In the genomic region with DNA sequence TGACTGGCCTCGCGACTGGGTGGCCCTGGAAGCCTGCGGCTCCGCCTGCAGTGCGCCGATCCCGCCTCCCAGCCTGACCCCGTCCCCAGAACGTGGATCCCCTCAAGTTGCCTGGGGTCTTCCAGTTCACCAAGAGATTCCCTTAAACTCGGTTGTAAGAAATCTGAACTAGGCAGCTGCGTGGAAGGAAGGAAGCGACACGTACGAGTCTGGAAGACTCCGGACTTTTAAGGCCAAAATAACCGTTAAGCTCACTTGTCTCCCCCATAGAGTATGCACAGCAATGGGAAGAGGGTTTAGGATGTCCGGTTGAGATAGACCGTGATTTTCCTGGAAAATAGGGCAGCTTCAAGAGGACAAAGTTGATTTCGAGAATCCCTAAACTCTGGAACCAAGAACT, we compare ENCODE assay signal across 8 mouse cellular contexts. TPM values are rescaled to one million over a fixed set of nuclear protein-coding genes. Genes with fewer than 3 reads are reported as not detected.
DNase-seq lines count a peak whose midpoint lies in the region; ATAC-seq and TF ChIP-seq lines count a peak whose summit lies in the region.

No protein-coding gene starts in this region.

- peak overlapping the region; percentile 82 for H3K9ac ChIP-seq in heart, embryonic 15.5 days
- H3K9ac ChIP-seq in ES-E14 (ENCODE audit: insufficient read depth, low read depth, low read length, poor library complexity, severe bottlenecking): peak overlapping the region; percentile 96
- peak overlapping the region; percentile 87 for H3K9ac ChIP-seq in forebrain, postnatal 0 days

- H3K4me2 ChIP-seq in heart, embryonic 15.5 days: peak overlapping the region; percentile 96
- peak overlapping the region; percentile 98 for H3K4me2 ChIP-seq in forebrain, postnatal 0 days (ENCODE audit: low read depth)

- H3K27me3 ChIP-seq in heart, embryonic 15.5 days: peaks cover 3% of the 10 kb centered on the region; the same call in 1 of the 2 replicates
- H3K27me3 ChIP-seq in forebrain, postnatal 0 days (ENCODE audit: insufficient read depth, low read length): no peaks in the 10 kb centered on the region
- H3K27me3 ChIP-seq in midbrain, embryonic 10.5 days (ENCODE audit: low read depth, poor library complexity, severe bottlenecking): no peaks in the 10 kb centered on the region

- peak overlapping the region; percentile 98 for H3K27ac ChIP-seq in heart, embryonic 15.5 days
- peak overlapping the region; percentile 47; the same call in 1 of the 2 replicates for H3K27ac ChIP-seq in ES-E14 (ENCODE audit: insufficient read depth, low read depth, low read length, poor library complexity, severe bottlenecking)
- peak overlapping the region; percentile 99 for H3K27ac ChIP-seq in forebrain, postnatal 0 days (ENCODE audit: low read depth, low read length)
- H3K27ac ChIP-seq in midbrain, embryonic 10.5 days (replicated peaks): peak overlapping the region; percentile 98

- no peaks in the 10 kb centered on the region for H3K36me3 ChIP-seq in heart, embryonic 15.5 days
- H3K36me3 ChIP-seq in ES-E14 (ENCODE audit: control insufficient read depth, insufficient read depth, low read length, poor library complexity, severe bottlenecking): no peaks in the 10 kb centered on the region
- H3K36me3 ChIP-seq in forebrain, postnatal 0 days (ENCODE audit: insufficient read depth): no peaks in the 10 kb centered on the region
- H3K36me3 ChIP-seq in midbrain, embryonic 10.5 days: no peaks in the 10 kb centered on the region

- H3K9me3 ChIP-seq in heart, embryonic 15.5 days (replicated peaks): no peaks in the 10 kb centered on the region
- no peaks in the 10 kb centered on the region for H3K9me3 ChIP-seq in ES-E14 (ENCODE audit: control insufficient read depth, insufficient read depth, low read depth, low read length)
- no peaks in the 10 kb centered on the region for H3K9me3 ChIP-seq in forebrain, postnatal 0 days (ENCODE audit: low read length)
- H3K9me3 ChIP-seq in midbrain, embryonic 10.5 days (replicated peaks): no peaks in the 10 kb centered on the region

- peaks cover 51% of the 10 kb centered on the region for H3K4me1 ChIP-seq in heart, embryonic 15.5 days (replicated peaks)
- peaks cover 15 to 25% of the 10 kb centered on the region in 2 experiments for H3K4me1 ChIP-seq in ES-E14 (ENCODE audit: control insufficient read depth in 2 of 2, insufficient read depth in 2 of 2, low read length in 2 of 2, poor library complexity in 1 of 2)
- H3K4me1 ChIP-seq in forebrain, postnatal 0 days (ENCODE audit: insufficient read depth): peaks cover 25% of the 10 kb centered on the region
- peaks cover 81% of the 10 kb centered on the region for H3K4me1 ChIP-seq in midbrain, embryonic 10.5 days

- ATAC-seq in heart, embryonic 15.5 days (replicated peaks; ENCODE audit: insufficient number of reproducible peaks, insufficient read depth, low FRiP score, low read depth): no peak
- no peak for ATAC-seq in forebrain, postnatal 0 days

- no peak for DNase-seq in heart, postnatal 36 days
- no peak for DNase-seq in ES-E14 (ENCODE audit: low read depth, low spot score)
- DNase-seq in forebrain, postnatal 0 days: no peak
- DNase-seq in midbrain, embryonic 10.5 days (ENCODE audit: low spot score): no peak
- no peak for DNase-seq in thymus, postnatal 10 days (ENCODE audit: low spot score in 2 of 2)
- no peak for DNase-seq in frontal cortex, adult 2 months (ENCODE audit: extremely low spot score in 1 of 2, low spot score in 1 of 2)
- no peak for DNase-seq in urinary bladder, postnatal 14 days (ENCODE audit: low spot score)

- 2% methylated on average over 19 of the region's 19 CpGs for WGBS in heart, embryonic 15.5 days
- 4% methylated on average over 19 of the region's 19 CpGs for WGBS in forebrain, postnatal 0 days
- WGBS in midbrain, embryonic 10.5 days: 5% methylated on average over 19 of the region's 19 CpGs

- in situ Hi-C loops in ES-E14 (cut with MboI; ENCODE audit: low sequenced_read_pairs in 2 of 2, unreplicated experiment in 2 of 2): no loop called here

- intact Hi-C loops in heart, postnatal 36 days (cut with DNase I): loop anchor here (2.0 kb wide), 1 partner anchor 23 kb away; the partner anchor contains the start of gene Notch4

- peak overlapping the region; percentile 78 for H3K4me3 ChIP-seq in heart, embryonic 15.5 days
- peak overlapping the region; percentile 91 to 95 for H3K4me3 ChIP-seq in ES-E14 (ENCODE audit: insufficient read depth in 1 of 2, low read depth in 1 of 2, low read length in 2 of 2, poor library complexity in 1 of 2, severe bottlenecking in 1 of 2)
- H3K4me3 ChIP-seq in forebrain, postnatal 0 days (ENCODE audit: low read depth, low read length): peak overlapping the region; percentile 69
- peak overlapping the region; percentile 96 for H3K4me3 ChIP-seq in midbrain, embryonic 10.5 days

- TF ChIP-seq CTCF in forebrain, postnatal 0 days (IDR thresholded peaks at IDR 0.05; ENCODE audit: low read depth): no peak

TF ChIP-seq in ES-E14, 5 proteins besides CTCF, POLR2A, EP300 and RAD21:
- TF ChIP-seq MAFK (IDR thresholded peaks at IDR 0.05; ENCODE audit: insufficient read depth, low read depth, low read length) (no peak), CHD2 (IDR thresholded peaks at IDR 0.05; ENCODE audit: low read depth, low read length) (no peak), HCFC1 (IDR thresholded peaks at IDR 0.05; ENCODE audit: borderline replicate concordance, insufficient read depth, low read length) (no peak), ZNF384 (IDR thresholded peaks at IDR 0.05; ENCODE audit: low read depth, low read length) (no peak), ZC3H11A (IDR thresholded peaks at IDR 0.05; ENCODE audit: borderline replicate concordance, low read depth, low read length) (no peak)

RNA-seq across cellular contexts. Expression of gene Gpsm3, which starts 1.8 kb away (rescaled TPM):
- polyA plus RNA-seq in heart, embryonic 15.5 days (2015; fragmentation: Nextera tagmentation; extraction: Ambion mirVana): 5.5 and 13.1 TPM in 2 replicates
- 1 to 10 TPM; 4.7 to 4.8 TPM for total RNA-seq in heart, postnatal 36 days (2021)
- total RNA-seq in ES-E14 (2012; rRNA removed): 4.9 and 5.8 TPM in 2 replicates
- total RNA-seq in forebrain, postnatal 0 days (2014; rRNA removed): 1.2 and 2.4 TPM in 2 replicates
- polyA plus RNA-seq in forebrain, postnatal 0 days (2015; fragmentation: Nextera tagmentation; extraction: Ambion mirVana): 4.2 and 4.6 TPM in 2 replicates
- polyA plus RNA-seq in midbrain, embryonic 10.5 days (2016; fragmentation: Nextera tagmentation; extraction: Ambion mirVana): 5.3 and 6.6 TPM in 2 replicates
- 2.8 and 3.4 TPM in 2 replicates for polyA plus RNA-seq in frontal cortex, adult 2 months (2012; rRNA removed)

RNA-seq across cellular contexts. Expression of gene Pbx2, which starts 3.3 kb away (rescaled TPM):
- 4.8 and 5.5 TPM in 2 replicates for polyA plus RNA-seq in heart, embryonic 15.5 days (2015; fragmentation: Nextera tagmentation; extraction: Ambion mirVana)
- 10 to 100 TPM; 18.0 to 19.6 TPM for total RNA-seq in heart, postnatal 36 days (2021)
- total RNA-seq in ES-E14 (2012; rRNA removed): 36.0 and 47.2 TPM in 2 replicates
- 56.7 and 75.2 TPM in 2 replicates for total RNA-seq in forebrain, postnatal 0 days (2014; rRNA removed)
- polyA plus RNA-seq in forebrain, postnatal 0 days (2015; fragmentation: Nextera tagmentation; extraction: Ambion mirVana): 3.9 and 5.9 TPM in 2 replicates
- polyA plus RNA-seq in midbrain, embryonic 10.5 days (2016; fragmentation: Nextera tagmentation; extraction: Ambion mirVana): 17.5 and 17.7 TPM in 2 replicates
- 67.0 and 71.3 TPM in 2 replicates for polyA plus RNA-seq in frontal cortex, adult 2 months (2012; rRNA removed)

RNA-seq across cellular contexts. Expression of gene Ager, which starts 9.8 kb away (rescaled TPM):
- polyA plus RNA-seq in heart, embryonic 15.5 days (2015; fragmentation: Nextera tagmentation; extraction: Ambion mirVana): 6.4 and 12.3 TPM in 2 replicates
- total RNA-seq in heart, postnatal 36 days (2021): under 1 TPM; 0.24 to 0.47 TPM
- 2.3 and 2.5 TPM in 2 replicates for total RNA-seq in ES-E14 (2012; rRNA removed)
- total RNA-seq in forebrain, postnatal 0 days (2014; rRNA removed): 1.8 and 2.8 TPM in 2 replicates
- 0.92 and 1.2 TPM in 2 replicates for polyA plus RNA-seq in forebrain, postnatal 0 days (2015; fragmentation: Nextera tagmentation; extraction: Ambion mirVana)
- polyA plus RNA-seq in midbrain, embryonic 10.5 days (2016; fragmentation: Nextera tagmentation; extraction: Ambion mirVana): 3.1 and 3.2 TPM in 2 replicates
- polyA plus RNA-seq in frontal cortex, adult 2 months (2012; rRNA removed): 2.1 TPM in 2 replicates

RNA-seq across cellular contexts. Expression of gene Rnf5, which starts 15.7 kb away (rescaled TPM):
- polyA plus RNA-seq in heart, embryonic 15.5 days (2015; fragmentation: Nextera tagmentation; extraction: Ambion mirVana): 99.7 and 111 TPM in 2 replicates
- total RNA-seq in heart, postnatal 36 days (2021): 10 to 100 TPM; 35.7 to 37.1 TPM
- 21.4 and 22.8 TPM in 2 replicates for total RNA-seq in ES-E14 (2012; rRNA removed)
- 39.0 and 45.3 TPM in 2 replicates for total RNA-seq in forebrain, postnatal 0 days (2014; rRNA removed)
- polyA plus RNA-seq in forebrain, postnatal 0 days (2015; fragmentation: Nextera tagmentation; extraction: Ambion mirVana): 245 and 252 TPM in 2 replicates
- polyA plus RNA-seq in midbrain, embryonic 10.5 days (2016; fragmentation: Nextera tagmentation; extraction: Ambion mirVana): 202 and 233 TPM in 2 replicates
- polyA plus RNA-seq in frontal cortex, adult 2 months (2012; rRNA removed): 127 and 145 TPM in 2 replicates

RNA-seq across cellular contexts. Expression of gene Agpat1, which starts 16.2 kb away (rescaled TPM):
- polyA plus RNA-seq in heart, embryonic 15.5 days (2015; fragmentation: Nextera tagmentation; extraction: Ambion mirVana): 45.7 and 53.9 TPM in 2 replicates
- total RNA-seq in heart, postnatal 36 days (2021): 10 to 100 TPM; 61.2 to 70.5 TPM
- 55.9 and 62.7 TPM in 2 replicates for total RNA-seq in ES-E14 (2012; rRNA removed)
- 187 and 217 TPM in 2 replicates for total RNA-seq in forebrain, postnatal 0 days (2014; rRNA removed)
- polyA plus RNA-seq in forebrain, postnatal 0 days (2015; fragmentation: Nextera tagmentation; extraction: Ambion mirVana): 88.5 and 104 TPM in 2 replicates
- polyA plus RNA-seq in midbrain, embryonic 10.5 days (2016; fragmentation: Nextera tagmentation; extraction: Ambion mirVana): 66.0 and 70.1 TPM in 2 replicates
- 204 and 229 TPM in 2 replicates for polyA plus RNA-seq in frontal cortex, adult 2 months (2012; rRNA removed)

Comparison
In these comparisons a context has a peak if more than half of its experiments do, and no peak if none do; other contexts are left out.
1. H3K27ac ChIP-seq: peak in every context shown above with its lines; median percentile 99 in forebrain, postnatal 0 days; 98 in heart, embryonic 15.5 days; 98 in midbrain, embryonic 10.5 days; 47 in ES-E14.